Mouse (Mus musculus): ENCODE measurements at regions not wholly inside any gene's neighbourhood (a gene's known extent, or its start where the extent isn't known, plus 50 kb on each side); places are given as distances from the start of the nearest gene placed in this dataset.

- no peak for DNase-seq
- Histone ChIP-seq H3K4me1 (ENCODE audit: control insufficient read depth, insufficient read depth, low read length) (no peaks in the 10 kb centered on the region), H3K4me3 (replicated peaks; ENCODE audit: extremely low read depth, low read depth, low read length) (no peak overlapping the region)
- TF ChIP-seq CTCF (IDR thresholded peaks at IDR 0.05; ENCODE audit: insufficient read depth, low read length) (no peak), POLR2A (IDR thresholded peaks at IDR 0.05; ENCODE audit: borderline replicate concordance, extremely low read depth, low read depth, low read length) (no peak)
- 76% methylated on average over 2 of the region's 2 CpGs for WGBS
Observed at GRCm38 (mm10) chr1:167938176-167938575, 249.1 kb downstream of the Lmx1a start.

DNA sequence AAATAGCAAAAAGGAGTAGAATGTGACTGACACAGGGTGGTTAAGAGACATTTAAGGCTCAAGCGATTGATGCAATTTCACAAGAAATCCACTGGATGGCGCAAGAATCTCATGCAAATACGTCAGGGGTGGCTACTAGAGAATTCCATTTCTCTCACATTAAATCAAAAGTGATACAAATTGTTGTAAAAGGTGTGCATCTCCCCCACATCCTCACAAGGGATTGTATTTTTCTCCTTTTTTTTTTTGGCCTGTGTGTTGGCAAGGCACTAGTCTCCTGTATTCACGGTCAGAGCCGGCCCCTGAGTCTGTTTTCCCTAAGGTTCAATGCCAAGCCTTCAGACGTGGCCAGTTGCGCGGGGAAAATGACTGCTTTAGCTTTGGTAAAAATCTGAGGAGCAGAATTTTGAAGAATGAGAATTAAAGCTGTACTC is 253.0 kb downstream of the Lmx1a start:
- WGBS = 41% methylated on average over 8 of the region's 8 CpGs
- H3K4me1 ChIP-seq (ENCODE audit: control insufficient read depth, insufficient read depth, low read length) = no peaks in the 10 kb centered on the region
- TF ChIP-seq POLR2A (IDR thresholded peaks at IDR 0.05; ENCODE audit: borderline replicate concordance, extremely low read depth, low read depth, low read length) = no peak
- 0 out of 2 replicates have a peak, but pooled peaks have one; percentile 9 for TF ChIP-seq CTCF (IDR thresholded peaks at IDR 0.05; ENCODE audit: insufficient read depth, low read length)
- no peak for DNase-seq
- peak overlapping the region; percentile 19 for H3K4me3 ChIP-seq (replicated peaks; ENCODE audit: extremely low read depth, low read depth, low read length)

DNA sequence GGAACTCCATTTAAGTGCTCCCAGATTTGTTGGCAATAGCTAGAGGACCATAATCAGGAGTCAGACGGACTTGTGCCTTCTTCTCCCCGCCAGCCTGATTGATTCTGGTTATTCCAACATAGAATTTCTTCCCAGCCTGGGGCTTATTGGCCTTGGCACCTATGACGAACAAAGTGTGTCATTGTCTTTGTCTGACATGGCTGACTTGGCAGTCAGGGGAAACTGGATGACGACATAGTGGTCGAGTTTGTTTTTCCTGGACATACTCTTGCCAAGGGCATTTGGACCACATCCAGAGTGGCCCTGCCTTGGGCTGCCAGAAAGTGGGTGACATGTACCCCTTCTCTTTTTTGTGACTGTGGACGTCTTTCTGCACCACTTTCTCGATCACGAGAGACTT is 254.1 kb downstream of the Lmx1a start:
- Histone ChIP-seq H3K4me1 (ENCODE audit: control insufficient read depth, insufficient read depth, low read length) (no peaks in the 10 kb centered on the region; the same call in 1 of the 2 replicates), H3K4me3 (replicated peaks; ENCODE audit: extremely low read depth, low read depth, low read length) (no peak overlapping the region)
- 58% methylated on average over 8 of the region's 8 CpGs for WGBS
- no peak for DNase-seq
- TF ChIP-seq POLR2A (IDR thresholded peaks at IDR 0.05; ENCODE audit: borderline replicate concordance, extremely low read depth, low read depth, low read length) (no peak), CTCF (IDR thresholded peaks at IDR 0.05; ENCODE audit: insufficient read depth, low read length) (no peak)

DNA sequence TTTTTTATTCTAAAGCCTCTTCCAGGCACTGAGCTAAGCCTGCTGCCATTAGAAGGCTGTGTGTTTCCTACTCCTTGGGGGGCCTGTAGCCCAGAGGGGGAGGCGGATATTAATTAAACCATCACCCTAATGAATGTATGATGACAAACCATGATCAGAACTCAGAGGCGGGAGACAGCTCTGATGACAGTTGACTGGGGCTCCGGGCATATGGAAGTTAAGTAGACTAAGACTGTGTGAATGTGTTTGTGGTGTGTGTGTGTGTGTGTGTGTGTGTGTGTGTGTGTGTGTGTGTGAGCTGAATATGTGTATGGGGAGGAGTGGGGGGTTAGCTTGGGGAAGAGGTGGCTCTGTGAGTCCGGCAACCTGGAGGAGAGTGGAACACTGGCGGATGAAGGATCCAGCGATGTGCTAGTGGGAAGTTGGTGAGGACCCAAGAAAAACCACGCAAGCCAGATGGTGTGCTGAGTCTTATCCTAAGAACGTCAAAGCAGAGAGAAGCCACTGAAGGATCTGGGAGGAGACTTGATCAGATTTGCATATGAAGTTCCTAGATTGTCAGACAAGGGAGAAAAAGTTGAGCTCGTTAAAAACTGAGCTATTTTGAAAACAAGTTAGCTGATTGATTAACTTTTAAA is 256.7 kb downstream of the Lmx1a start:
- TF ChIP-seq CTCF (IDR thresholded peaks at IDR 0.05; ENCODE audit: insufficient read depth, low read length) = no peak
- TF ChIP-seq POLR2A (IDR thresholded peaks at IDR 0.05; ENCODE audit: borderline replicate concordance, extremely low read depth, low read depth, low read length) = no peak
- WGBS = 65% methylated on average over 9 of the region's 9 CpGs

GRCm38 (mm10) chr1:167947866-167948265 is 258.8 kb downstream of the Lmx1a start:
- no peak for DNase-seq
- TF ChIP-seq POLR2A (IDR thresholded peaks at IDR 0.05; ENCODE audit: borderline replicate concordance, extremely low read depth, low read depth, low read length) = no peak
- no peak for TF ChIP-seq CTCF (IDR thresholded peaks at IDR 0.05; ENCODE audit: insufficient read depth, low read length)
- no peaks in the 10 kb centered on the region; the same call in 1 of the 2 replicates for H3K4me1 ChIP-seq (ENCODE audit: control insufficient read depth, insufficient read depth, low read length)
- H3K4me3 ChIP-seq (replicated peaks; ENCODE audit: extremely low read depth, low read depth, low read length) = no peak overlapping the region
- WGBS = 52% methylated on average over 7 of the region's 7 CpGs

More for the DNA sequence above, 256.7 kb downstream of the Lmx1a start:
- Histone ChIP-seq H3K4me3 (replicated peaks; ENCODE audit: extremely low read depth, low read depth, low read length) (no peak overlapping the region), H3K4me1 (ENCODE audit: control insufficient read depth, insufficient read depth, low read length) (no peaks in the 10 kb centered on the region; the same call in 1 of the 2 replicates)
- no peak for DNase-seq

DNA sequence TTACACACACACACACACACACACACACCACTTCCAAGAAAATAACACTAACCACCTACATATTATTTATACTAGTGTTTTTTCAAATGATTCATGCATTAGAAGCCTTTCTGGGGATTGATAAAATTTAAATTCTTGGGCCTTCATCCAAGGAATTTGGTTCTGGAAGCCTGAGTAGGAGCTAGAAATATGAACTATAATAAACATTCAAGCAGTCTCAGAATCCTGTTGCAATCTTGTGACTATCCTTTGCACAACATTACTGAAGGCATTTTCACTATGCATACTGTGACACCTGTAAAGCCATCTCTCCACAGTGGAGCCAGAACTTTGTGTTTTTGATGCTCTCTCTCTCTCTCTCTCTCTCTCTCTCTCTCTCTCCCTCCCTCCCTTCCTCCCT is 262.7 kb downstream of the Lmx1a start:
- TF ChIP-seq POLR2A (IDR thresholded peaks at IDR 0.05; ENCODE audit: borderline replicate concordance, extremely low read depth, low read depth, low read length) = no peak
- no peak for TF ChIP-seq CTCF (IDR thresholded peaks at IDR 0.05; ENCODE audit: insufficient read depth, low read length)
- Histone ChIP-seq H3K4me3 (replicated peaks; ENCODE audit: extremely low read depth, low read depth, low read length) (no peak overlapping the region), H3K4me1 (ENCODE audit: control insufficient read depth, insufficient read depth, low read length) (no peaks in the 10 kb centered on the region; the same call in 1 of the 2 replicates)
- DNase-seq = no peak

DNA sequence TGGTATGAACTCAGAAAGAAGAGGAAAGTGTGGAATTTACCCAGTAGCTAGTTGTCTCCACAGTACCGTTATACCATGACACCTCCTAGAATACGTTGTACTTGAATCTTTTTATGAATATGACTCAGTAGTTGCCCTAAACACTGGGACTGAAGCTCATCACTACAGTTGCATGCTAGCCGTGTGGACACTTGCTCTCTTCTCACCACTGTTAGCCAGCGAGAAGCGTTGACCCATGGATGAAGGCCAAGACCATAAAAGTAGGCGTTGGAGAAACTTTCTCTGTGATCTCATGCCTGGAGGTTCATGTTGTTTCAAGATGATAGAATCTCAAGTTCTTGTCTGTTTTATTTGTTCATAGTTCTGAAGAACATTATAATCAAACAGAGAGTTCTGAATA is 269.5 kb downstream of the Lmx1a start:
- TF ChIP-seq POLR2A (IDR thresholded peaks at IDR 0.05; ENCODE audit: borderline replicate concordance, extremely low read depth, low read depth, low read length) = no peak
- no peak for TF ChIP-seq CTCF (IDR thresholded peaks at IDR 0.05; ENCODE audit: insufficient read depth, low read length)
- no peak for DNase-seq
- peaks cover 2% of the 10 kb centered on the region; the same call in 1 of the 2 replicates for H3K4me1 ChIP-seq (ENCODE audit: control insufficient read depth, insufficient read depth, low read length)
- H3K4me3 ChIP-seq (replicated peaks; ENCODE audit: extremely low read depth, low read depth, low read length) = no peak overlapping the region
- 61% methylated on average over 6 of the region's 6 CpGs for WGBS

GRCm38 (mm10) chr1:167969545-167969944 is 280.5 kb downstream of the Lmx1a start:
- WGBS = 67% methylated on average over 3 of the region's 3 CpGs
- TF ChIP-seq POLR2A (IDR thresholded peaks at IDR 0.05; ENCODE audit: borderline replicate concordance, extremely low read depth, low read depth, low read length) (no peak), CTCF (IDR thresholded peaks at IDR 0.05; ENCODE audit: insufficient read depth, low read length) (no peak)
- DNase-seq = no peak
- no peak overlapping the region for H3K4me3 ChIP-seq (replicated peaks; ENCODE audit: extremely low read depth, low read depth, low read length)
- H3K4me1 ChIP-seq (ENCODE audit: control insufficient read depth, insufficient read depth, low read length) = no peaks in the 10 kb centered on the region; the same call in 1 of the 2 replicates

GRCm38 (mm10) chr1:167969985-167970384 is 280.9 kb downstream of the Lmx1a start:
- H3K4me3 ChIP-seq (replicated peaks; ENCODE audit: extremely low read depth, low read depth, low read length) = no peak overlapping the region
- WGBS = 68% methylated on average over 5 of the region's 5 CpGs
- no peaks in the 10 kb centered on the region; the same call in 1 of the 2 replicates for H3K4me1 ChIP-seq (ENCODE audit: control insufficient read depth, insufficient read depth, low read length)
- DNase-seq = no peak
- TF ChIP-seq POLR2A (IDR thresholded peaks at IDR 0.05; ENCODE audit: borderline replicate concordance, extremely low read depth, low read depth, low read length) (no peak), CTCF (IDR thresholded peaks at IDR 0.05; ENCODE audit: insufficient read depth, low read length) (no peak)

DNA sequence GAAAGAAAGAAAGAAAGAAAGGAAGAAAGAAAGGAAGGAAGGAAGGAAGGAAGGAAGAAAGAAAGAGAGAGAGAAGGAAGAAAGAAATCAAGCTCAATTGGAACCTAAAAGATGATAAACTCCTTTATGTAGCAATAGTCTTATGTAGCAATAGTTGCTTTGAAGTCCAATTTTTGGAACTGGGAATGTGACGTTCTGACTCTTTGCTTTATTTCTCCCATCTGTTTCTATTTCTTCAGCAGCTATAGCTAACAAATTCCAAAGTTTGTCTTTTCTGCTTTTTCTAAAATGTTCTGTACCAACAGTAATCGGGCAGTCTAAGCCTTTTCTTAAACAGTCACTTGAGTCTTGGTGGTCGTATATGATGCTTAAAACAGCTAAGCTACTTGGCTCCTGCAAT is 287.7 kb downstream of the Lmx1a start:
- Histone ChIP-seq H3K4me1 (ENCODE audit: control insufficient read depth, insufficient read depth, low read length) (no peaks in the 10 kb centered on the region), H3K4me3 (replicated peaks; ENCODE audit: extremely low read depth, low read depth, low read length) (no peak overlapping the region)
- WGBS = 59% methylated on average over 3 of the region's 3 CpGs
- TF ChIP-seq POLR2A (IDR thresholded peaks at IDR 0.05; ENCODE audit: borderline replicate concordance, extremely low read depth, low read depth, low read length) = no peak
- no peak for TF ChIP-seq CTCF (IDR thresholded peaks at IDR 0.05; ENCODE audit: insufficient read depth, low read length)
- no peak for DNase-seq
